Mouse (Mus musculus): Measurements from ENCODE around the gene Rasgrf2.

- TF ChIP-seq POLR2A (IDR thresholded peaks at IDR 0.05; ENCODE audit: borderline replicate concordance, low read depth, low read length) (no peak), CTCF (IDR thresholded peaks at IDR 0.05; ENCODE audit: low read depth, low read length) (no peak)
These were observed 78.5 kb downstream of the Rasgrf2 start for GRCm38 (mm10) chr13:92053001-92053400.
